Mouse (Mus musculus): Measurements from ENCODE around the gene Atl3. TPM values are rescaled to one million over a fixed set of nuclear protein-coding genes. Genes with fewer than 3 reads are reported as not detected.

The Atl3 gene
- polyA plus RNA-seq, 1 experiment = 15.3 TPM

DNA sequence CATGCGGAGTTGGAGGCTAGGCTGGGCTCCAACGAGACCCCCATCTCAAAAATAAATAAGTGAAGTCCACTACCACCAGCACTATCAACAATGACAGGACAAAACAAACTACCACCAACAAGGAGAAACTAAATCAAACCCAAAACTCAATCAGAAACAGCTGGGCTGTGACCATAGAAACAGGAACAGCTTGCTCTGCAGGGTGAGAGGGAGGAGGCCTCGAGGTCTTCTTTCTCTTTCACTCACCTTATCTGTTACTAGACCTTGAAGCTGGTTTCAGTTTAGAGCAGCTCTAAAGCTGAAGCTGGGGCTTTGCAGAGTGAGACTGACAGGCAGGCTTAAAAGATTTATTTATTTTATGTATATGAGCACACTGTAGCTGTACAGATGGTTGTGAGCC is 67.6 kb downstream of the Atl3 start:
- Histone ChIP-seq H3K4me1 (replicated peaks; ENCODE audit: control insufficient read depth, insufficient read depth, low read length) (peaks cover 9% of the 10 kb centered on the region), H3K4me3 (ENCODE audit: control insufficient read depth, insufficient read depth, low read length) (no peak overlapping the region), H3K27me3 (ENCODE audit: control insufficient read depth, insufficient read depth, low read length) (no peaks in the 10 kb centered on the region), H3K27ac (ENCODE audit: control insufficient read depth, insufficient read depth, low read length) (no peak overlapping the region), H3K36me3 (ENCODE audit: control insufficient read depth, insufficient read depth, low read length) (no peaks in the 10 kb centered on the region)
- WGBS = 65% methylated on average over 3 of the region's 3 CpGs
- no peak for DNase-seq
- TF ChIP-seq CTCF (IDR thresholded peaks at IDR 0.05; ENCODE audit: borderline replicate concordance, control insufficient read depth, extremely low read depth, insufficient read depth, low read length, poor library complexity) (no peak), POLR2A (IDR thresholded peaks at IDR 0.05; ENCODE audit: control insufficient read depth, extremely low read depth, insufficient read depth, low read length, poor library complexity) (no peak)

DNA sequence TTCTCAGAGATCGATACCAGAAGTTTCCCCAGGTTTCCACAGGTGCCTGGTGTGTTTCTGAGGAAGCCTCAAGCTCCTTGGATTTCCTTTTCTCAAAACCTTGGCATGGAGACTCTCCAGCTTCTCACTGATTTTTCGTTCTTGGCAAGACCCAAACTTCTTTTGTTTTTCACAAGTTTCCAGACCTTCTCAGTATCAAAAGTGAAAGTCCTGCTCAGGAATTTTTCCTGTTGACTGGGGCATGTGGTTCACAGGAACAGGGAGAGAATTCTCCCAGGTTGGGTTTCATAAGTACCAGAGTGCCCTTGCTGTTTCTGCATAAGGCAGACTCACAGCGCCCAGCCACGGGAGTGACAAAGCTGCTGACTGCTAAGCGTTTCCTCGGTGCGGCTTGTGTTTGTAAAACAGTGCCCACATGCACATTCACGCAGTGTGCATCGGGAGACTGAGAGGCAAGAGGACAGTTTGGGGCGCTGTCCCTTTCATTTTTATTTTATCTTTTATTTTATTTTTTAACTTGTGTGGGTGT is 68.8 kb downstream of the Atl3 start:
- no peak for DNase-seq
- Histone ChIP-seq H3K27ac (ENCODE audit: control insufficient read depth, insufficient read depth, low read length) (no peak overlapping the region), H3K4me1 (replicated peaks; ENCODE audit: control insufficient read depth, insufficient read depth, low read length) (peaks cover 9% of the 10 kb centered on the region)

DNA sequence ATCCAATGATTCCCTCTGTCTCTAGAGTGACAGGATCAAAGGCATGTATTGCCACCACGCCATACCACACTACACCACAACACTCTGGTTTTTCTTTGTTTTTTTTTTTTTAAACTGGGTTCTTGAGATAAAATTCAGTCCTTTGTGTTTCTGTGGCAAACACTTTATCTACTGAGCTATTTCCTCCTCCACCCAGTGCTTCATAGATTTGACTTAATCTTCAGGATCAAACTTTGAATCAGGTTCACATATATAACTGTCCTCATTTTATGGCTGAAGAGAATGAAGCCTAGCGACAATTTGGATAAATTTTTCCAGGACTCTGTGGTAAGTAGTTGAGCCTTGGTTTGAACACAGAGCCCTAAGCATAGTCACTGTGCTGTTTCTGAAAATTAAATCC is 69.8 kb downstream of the Atl3 start:
- Histone ChIP-seq H3K4me1 (replicated peaks; ENCODE audit: control insufficient read depth, insufficient read depth, low read length) (no peaks in the 10 kb centered on the region; the same call in 1 of the 2 replicates), H3K27me3 (ENCODE audit: control insufficient read depth, insufficient read depth, low read length) (no peaks in the 10 kb centered on the region), H3K36me3 (ENCODE audit: control insufficient read depth, insufficient read depth, low read length) (no peaks in the 10 kb centered on the region), H3K4me3 (ENCODE audit: control insufficient read depth, insufficient read depth, low read length) (no peak overlapping the region), H3K27ac (ENCODE audit: control insufficient read depth, insufficient read depth, low read length) (no peak overlapping the region)
- no peak for DNase-seq
- WGBS = 57% methylated on average over 2 of the region's 2 CpGs
- TF ChIP-seq POLR2A (IDR thresholded peaks at IDR 0.05; ENCODE audit: control insufficient read depth, extremely low read depth, insufficient read depth, low read length, poor library complexity) (no peak), CTCF (IDR thresholded peaks at IDR 0.05; ENCODE audit: borderline replicate concordance, control insufficient read depth, extremely low read depth, insufficient read depth, low read length, poor library complexity) (no peak)

More for the DNA sequence above, 68.8 kb downstream of the Atl3 start:
- Histone ChIP-seq H3K36me3 (ENCODE audit: control insufficient read depth, insufficient read depth, low read length) (no peaks in the 10 kb centered on the region), H3K4me3 (ENCODE audit: control insufficient read depth, insufficient read depth, low read length) (no peak overlapping the region), H3K27me3 (ENCODE audit: control insufficient read depth, insufficient read depth, low read length) (no peaks in the 10 kb centered on the region)
- TF ChIP-seq CTCF (IDR thresholded peaks at IDR 0.05; ENCODE audit: borderline replicate concordance, control insufficient read depth, extremely low read depth, insufficient read depth, low read length, poor library complexity) = no peak
- no peak for TF ChIP-seq POLR2A (IDR thresholded peaks at IDR 0.05; ENCODE audit: control insufficient read depth, extremely low read depth, insufficient read depth, low read length, poor library complexity)
- 93% methylated on average over 10 of the region's 10 CpGs for WGBS

GRCm38 (mm10) chr19:7564457-7564856 is 70.6 kb downstream of the Atl3 start:
- no peak for DNase-seq
- Histone ChIP-seq H3K4me1 (replicated peaks; ENCODE audit: control insufficient read depth, insufficient read depth, low read length) (no peaks in the 10 kb centered on the region; the same call in 1 of the 2 replicates), H3K4me3 (ENCODE audit: control insufficient read depth, insufficient read depth, low read length) (no peak overlapping the region), H3K36me3 (ENCODE audit: control insufficient read depth, insufficient read depth, low read length) (no peaks in the 10 kb centered on the region), H3K27me3 (ENCODE audit: control insufficient read depth, insufficient read depth, low read length) (no peaks in the 10 kb centered on the region), H3K27ac (ENCODE audit: control insufficient read depth, insufficient read depth, low read length) (no peak overlapping the region)
- TF ChIP-seq CTCF (IDR thresholded peaks at IDR 0.05; ENCODE audit: borderline replicate concordance, control insufficient read depth, extremely low read depth, insufficient read depth, low read length, poor library complexity) = no peak
- TF ChIP-seq POLR2A (IDR thresholded peaks at IDR 0.05; ENCODE audit: control insufficient read depth, extremely low read depth, insufficient read depth, low read length, poor library complexity) = no peak
- WGBS = 94% methylated on average over 1 of the region's 1 CpGs

- H3K27ac ChIP-seq (ENCODE audit: control insufficient read depth, insufficient read depth, low read length) = no peak overlapping the region
- no peaks in the 10 kb centered on the region for H3K27me3 ChIP-seq (ENCODE audit: control insufficient read depth, insufficient read depth, low read length)
- no peak for DNase-seq
- H3K36me3 ChIP-seq (ENCODE audit: control insufficient read depth, insufficient read depth, low read length) = no peaks in the 10 kb centered on the region
- H3K4me3 ChIP-seq (ENCODE audit: control insufficient read depth, insufficient read depth, low read length) = no peak overlapping the region
- 68% methylated on average over 3 of the region's 3 CpGs for WGBS
- no peak for TF ChIP-seq POLR2A (IDR thresholded peaks at IDR 0.05; ENCODE audit: control insufficient read depth, extremely low read depth, insufficient read depth, low read length, poor library complexity)
- TF ChIP-seq CTCF (IDR thresholded peaks at IDR 0.05; ENCODE audit: borderline replicate concordance, control insufficient read depth, extremely low read depth, insufficient read depth, low read length, poor library complexity) = no peak
- no peaks in the 10 kb centered on the region for H3K4me1 ChIP-seq (replicated peaks; ENCODE audit: control insufficient read depth, insufficient read depth, low read length)
Observed at GRCm38 (mm10) chr19:7566826-7567225, 73.0 kb downstream of the Atl3 start.

GRCm38 (mm10) chr19:7568364-7568763 is 74.5 kb downstream of the Atl3 start:
- no peaks in the 10 kb centered on the region for H3K36me3 ChIP-seq (ENCODE audit: control insufficient read depth, insufficient read depth, low read length)
- 75% methylated on average over 3 of the region's 3 CpGs for WGBS
- no peak overlapping the region for H3K27ac ChIP-seq (ENCODE audit: control insufficient read depth, insufficient read depth, low read length)
- no peak for DNase-seq
- no peaks in the 10 kb centered on the region for H3K27me3 ChIP-seq (ENCODE audit: control insufficient read depth, insufficient read depth, low read length)
- TF ChIP-seq CTCF (IDR thresholded peaks at IDR 0.05; ENCODE audit: borderline replicate concordance, control insufficient read depth, extremely low read depth, insufficient read depth, low read length, poor library complexity) (no peak), POLR2A (IDR thresholded peaks at IDR 0.05; ENCODE audit: control insufficient read depth, extremely low read depth, insufficient read depth, low read length, poor library complexity) (no peak)
- H3K4me1 ChIP-seq (replicated peaks; ENCODE audit: control insufficient read depth, insufficient read depth, low read length) = no peaks in the 10 kb centered on the region
- H3K4me3 ChIP-seq (ENCODE audit: control insufficient read depth, insufficient read depth, low read length) = no peak overlapping the region

DNA sequence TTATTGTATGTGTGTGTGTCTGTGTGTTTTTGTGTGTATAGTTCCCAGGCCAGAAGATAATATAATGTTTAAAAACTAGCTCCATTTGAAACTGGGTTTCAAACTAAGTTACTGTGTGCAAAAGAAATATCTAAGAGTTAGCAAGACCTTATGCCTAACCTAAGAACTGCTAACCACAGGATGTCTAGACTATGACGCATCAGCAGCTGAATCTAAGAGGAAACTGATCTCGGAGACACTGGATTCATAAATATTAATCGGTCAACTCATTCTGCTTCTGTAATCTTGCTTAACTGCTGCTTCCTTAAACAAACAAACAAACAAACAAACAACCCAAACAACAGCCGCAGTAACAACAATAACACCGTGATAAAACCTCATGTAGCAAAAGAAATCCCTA is 75.8 kb downstream of the Atl3 start:
- Histone ChIP-seq H3K36me3 (ENCODE audit: control insufficient read depth, insufficient read depth, low read length) (no peaks in the 10 kb centered on the region), H3K4me1 (replicated peaks; ENCODE audit: control insufficient read depth, insufficient read depth, low read length) (no peaks in the 10 kb centered on the region), H3K4me3 (ENCODE audit: control insufficient read depth, insufficient read depth, low read length) (no peak overlapping the region), H3K27ac (ENCODE audit: control insufficient read depth, insufficient read depth, low read length) (no peak overlapping the region), H3K27me3 (ENCODE audit: control insufficient read depth, insufficient read depth, low read length) (no peaks in the 10 kb centered on the region)
- no peak for DNase-seq
- TF ChIP-seq CTCF (IDR thresholded peaks at IDR 0.05; ENCODE audit: borderline replicate concordance, control insufficient read depth, extremely low read depth, insufficient read depth, low read length, poor library complexity) = no peak
- TF ChIP-seq POLR2A (IDR thresholded peaks at IDR 0.05; ENCODE audit: control insufficient read depth, extremely low read depth, insufficient read depth, low read length, poor library complexity) = no peak
- 52% methylated on average over 5 of the region's 5 CpGs for WGBS
